Mouse (Mus musculus) liver, adult (tissue): Measurements from ENCODE around the gene Pik3c2g.

Source experiments
- GATA4 ChIP-seq: IDR thresholded peaks from 2 replicates; pipeline ENCODE4 v1.6.1; 2014; ENCODE audit warnings: mild to moderate bottlenecking, low read length; ENCODE audit not compliant: insufficient replicate concordance

Pik3c2g gene

DNA sequence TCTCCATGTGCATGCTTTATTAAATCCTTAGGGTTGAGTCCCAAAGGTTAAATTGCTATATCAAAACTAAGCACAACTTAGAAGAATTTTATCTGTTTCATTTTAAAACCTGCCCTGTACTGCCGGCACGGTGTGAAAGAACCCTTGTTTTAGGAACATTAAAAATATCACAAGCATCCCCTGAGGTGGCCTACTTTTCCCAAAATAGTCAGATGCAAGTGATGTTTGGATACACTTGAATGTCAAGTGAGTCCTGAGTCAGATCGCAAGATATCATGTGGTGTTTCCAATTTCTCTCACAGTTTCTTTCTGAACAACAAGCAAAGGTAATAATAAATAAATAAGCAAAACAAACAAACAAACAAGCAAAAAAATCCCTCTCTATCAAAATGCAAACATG, 177.4 kb downstream of the Pik3c2g start:
- no peak for TF ChIP-seq GATA4

DNA sequence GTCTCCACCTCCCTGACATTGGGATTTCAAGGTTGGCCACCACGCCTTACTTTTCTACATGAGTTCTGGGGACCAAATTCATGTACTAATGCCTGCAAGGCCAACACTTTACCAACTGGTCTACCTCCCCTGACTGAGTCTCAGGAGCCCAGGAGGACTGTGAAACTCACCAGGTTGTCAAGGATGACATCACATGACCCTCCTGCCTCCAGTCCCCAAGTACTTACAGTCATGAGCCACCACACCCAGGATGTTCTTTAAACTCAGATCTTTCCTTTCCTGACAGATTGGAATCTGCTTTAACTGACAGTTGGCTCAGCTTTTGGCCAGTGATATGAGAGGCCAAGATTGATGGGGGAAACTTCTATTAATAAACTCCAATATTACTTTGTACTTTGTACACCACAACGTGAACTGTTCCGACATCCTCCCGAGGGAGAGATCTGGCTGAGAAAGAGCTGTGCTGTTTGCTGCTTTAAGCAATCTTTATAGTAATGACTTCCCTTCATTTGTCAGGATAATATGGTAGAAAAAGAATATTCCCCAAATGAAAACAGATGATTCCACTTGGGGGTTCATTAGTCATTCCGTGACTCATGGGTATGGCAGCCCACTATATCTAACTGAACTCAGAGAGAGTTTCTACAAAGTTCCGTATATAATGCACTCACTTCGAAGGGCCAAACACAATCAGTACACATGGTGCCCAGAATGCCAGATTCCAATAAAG, 182.9 kb downstream of the Pik3c2g start:
- TF ChIP-seq GATA4: no peak

DNA sequence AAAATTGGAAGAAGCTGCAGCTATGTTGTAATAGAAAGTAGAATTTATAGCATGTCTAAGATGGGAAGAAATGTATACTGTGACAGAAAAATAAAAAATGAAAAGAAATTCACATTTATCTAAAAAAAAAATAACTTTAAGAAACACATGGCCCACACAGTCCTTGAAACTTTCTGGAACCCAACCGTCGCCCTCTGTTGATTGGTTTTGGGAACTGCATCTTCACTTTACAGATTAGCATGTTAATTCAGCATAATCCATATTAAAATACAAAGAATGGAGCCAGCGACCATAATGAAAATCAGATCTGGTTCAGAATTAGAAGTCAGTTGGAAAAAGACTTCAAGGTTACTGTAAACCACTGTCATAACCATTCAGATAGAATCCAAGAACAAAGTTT, 183.5 kb downstream of the Pik3c2g start:
- no peak for TF ChIP-seq GATA4

DNA sequence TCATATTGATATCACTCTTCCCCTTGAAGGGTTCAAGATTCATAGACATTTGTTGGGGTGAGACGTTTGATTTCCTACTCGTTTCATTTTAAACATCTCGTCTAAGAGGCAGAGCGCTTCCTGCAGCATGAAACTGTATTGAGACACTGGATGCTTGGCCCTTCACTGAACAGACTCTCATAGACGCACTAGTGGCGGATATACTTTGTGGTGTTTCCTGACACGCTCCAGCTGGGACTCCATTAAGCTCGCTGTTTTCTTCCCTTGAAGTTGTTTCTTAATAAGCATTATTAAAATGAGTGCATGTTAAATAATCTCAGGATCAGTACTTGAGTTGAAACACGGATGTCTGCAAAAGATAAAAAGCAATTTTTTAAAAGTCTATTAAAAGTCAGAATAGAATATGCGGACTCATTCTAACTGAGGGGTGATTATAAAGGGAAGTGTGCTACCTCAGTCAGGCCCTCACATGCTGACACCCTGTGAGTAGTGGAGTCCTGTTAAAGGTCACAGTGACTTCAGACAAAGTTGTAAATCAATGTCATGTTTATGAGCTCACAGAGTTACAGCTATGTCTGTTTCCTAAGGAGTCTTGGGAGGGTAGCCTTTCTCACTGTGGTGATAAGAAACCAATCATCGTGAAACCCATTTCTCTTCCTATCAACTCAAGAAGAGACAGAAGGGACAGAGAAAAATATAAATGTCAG, 190.7 kb downstream of the Pik3c2g start:
- TF ChIP-seq GATA4: no peak

DNA sequence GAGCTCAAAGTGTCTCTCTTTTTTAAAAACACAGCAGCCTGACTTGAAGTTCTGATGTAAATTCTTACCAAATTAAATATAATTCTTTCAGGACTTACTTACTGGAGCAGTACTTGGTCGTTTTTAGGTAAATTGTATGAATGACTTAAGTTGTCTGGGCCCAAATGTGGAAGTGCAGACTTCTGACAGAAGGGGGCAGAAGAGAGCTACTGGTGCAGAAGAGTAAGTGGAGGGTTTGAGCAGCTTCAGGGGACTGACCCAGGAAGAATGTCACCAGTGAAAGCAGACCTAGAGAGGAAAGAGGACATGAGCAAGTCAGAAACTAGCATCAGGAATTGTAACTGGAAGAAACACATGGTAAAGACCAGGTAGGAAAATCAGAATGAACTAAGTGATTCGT, 193.0 kb downstream of the Pik3c2g start:
- no peak for TF ChIP-seq GATA4

DNA sequence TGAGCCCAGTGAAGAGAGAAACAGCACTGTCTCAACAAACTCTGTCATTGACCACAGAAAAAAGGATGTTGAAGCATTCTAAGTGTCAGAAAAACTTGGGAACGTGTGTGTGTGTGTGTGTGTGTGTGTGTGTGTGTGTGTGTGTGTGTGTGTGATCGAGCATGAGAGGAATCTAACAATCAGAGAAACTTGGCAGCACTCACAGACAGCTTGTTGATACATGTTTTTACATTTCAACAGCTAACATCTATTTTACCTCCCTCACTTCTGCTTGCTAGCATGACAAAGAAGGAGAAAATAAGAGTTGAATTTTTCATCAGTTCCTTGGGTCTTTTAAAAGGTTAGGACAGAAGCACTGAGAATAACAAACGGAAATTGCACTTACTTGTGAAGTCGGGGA, 202.5 kb downstream of the Pik3c2g start:
- no peak for TF ChIP-seq GATA4

DNA sequence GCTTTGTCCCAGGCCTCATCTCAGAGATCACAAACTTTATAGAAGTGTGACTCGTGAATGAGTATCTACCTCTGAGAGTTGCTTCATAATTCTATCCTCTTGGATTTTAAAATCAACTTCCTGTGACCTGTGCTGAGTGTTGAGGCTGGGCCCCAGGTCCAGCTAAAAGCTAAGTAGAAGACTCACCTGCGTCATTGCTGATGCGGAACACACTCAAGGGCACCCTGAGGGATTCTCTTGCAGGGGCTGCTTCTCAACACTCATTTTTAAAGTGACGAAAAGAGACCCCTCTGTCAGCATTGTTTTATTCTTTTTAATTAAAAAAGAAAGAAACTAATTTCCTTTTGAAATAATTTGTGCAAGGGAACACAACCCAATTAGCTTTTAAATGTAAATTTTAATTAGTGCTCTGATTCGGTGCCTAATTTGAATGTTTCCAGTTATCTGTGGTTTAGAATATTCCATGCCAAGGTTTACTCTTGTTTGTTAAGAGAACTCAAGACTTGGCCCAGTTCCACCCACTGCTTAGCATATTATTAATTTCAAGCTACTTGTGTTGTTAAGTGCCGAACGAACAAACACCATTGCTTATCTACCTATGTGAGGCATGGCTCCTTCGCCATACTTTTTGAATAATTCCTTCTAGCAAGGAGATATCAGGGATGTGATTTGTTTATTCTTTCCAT, 212.7 kb downstream of the Pik3c2g start:
- TF ChIP-seq GATA4: no peak

DNA sequence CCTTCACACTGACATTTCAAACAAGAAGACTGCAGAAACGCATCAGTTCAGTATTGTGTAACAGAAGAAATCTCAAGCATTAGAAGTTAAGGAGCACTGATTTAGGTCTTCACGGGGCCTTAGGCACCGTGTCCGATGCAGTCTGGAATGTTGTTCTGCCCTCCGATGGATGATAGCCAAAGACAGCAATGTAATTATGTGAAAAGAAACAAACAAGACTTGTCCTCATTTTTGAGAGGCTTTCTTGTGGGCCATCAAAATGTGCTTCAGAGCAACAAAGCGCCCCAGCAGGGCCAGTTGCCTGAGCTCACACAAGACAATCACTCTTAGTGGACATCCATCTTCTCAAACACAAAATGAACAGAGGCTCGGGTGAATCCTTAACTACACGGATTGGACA, 234.9 kb downstream of the Pik3c2g start:
- TF ChIP-seq GATA4: no peak

DNA sequence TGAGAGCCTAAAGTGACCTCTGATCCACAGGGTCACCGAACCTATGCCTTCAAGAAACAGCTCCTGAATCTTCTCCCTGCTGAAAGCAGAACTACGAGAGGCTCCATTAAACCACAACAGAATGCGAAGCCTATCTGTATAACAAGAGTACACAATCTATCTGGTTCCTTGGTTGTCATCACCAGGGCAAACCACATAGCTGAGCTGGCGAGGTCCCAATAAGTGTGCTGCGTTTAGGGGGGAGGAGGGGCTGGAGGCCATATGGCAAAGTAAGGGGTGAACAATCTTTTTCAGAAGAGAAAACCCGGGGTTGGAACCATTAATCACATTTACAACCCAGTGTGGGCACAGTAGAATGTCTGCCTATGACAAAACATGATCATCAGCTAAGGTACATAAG, 251.2 kb downstream of the Pik3c2g start:
- no peak for TF ChIP-seq GATA4

DNA sequence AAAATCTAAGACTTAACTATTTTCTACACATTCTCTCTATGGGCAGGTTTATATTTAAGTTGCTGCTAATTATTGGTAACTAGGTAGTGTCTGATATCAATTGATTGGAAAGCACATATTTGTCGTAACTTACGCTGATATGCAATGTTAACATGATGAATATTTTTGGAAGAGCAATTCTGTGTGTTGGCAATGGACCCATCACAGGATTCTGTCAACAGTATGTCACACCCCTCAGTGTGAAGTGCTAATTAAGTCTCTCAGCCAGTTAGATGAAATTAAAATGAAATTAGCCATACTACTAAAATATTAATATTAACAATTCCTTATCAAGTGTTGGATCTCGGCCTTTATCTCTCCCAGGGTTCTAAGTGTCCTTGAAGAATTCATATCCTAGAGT, 251.7 kb downstream of the Pik3c2g start:
- no peak for TF ChIP-seq GATA4

DNA sequence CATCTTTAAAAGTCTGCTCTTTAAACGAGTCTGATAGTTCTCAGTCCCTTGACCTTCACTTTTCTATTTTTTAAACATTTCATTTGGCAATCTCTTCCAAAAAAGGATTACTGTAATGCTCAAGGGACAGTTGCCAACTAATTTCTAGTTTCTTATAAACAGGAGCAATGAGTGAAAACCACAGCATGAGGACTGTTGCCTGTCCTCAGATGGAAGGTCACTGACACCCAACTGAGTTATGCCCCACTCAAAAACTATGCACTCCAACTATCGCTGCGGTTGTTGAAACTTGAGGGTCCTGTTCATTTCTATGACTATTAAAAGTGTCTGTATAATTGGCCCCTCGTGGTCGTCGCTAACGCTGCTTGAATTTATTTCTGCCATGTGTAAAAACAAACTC, 252.9 kb downstream of the Pik3c2g start:
- TF ChIP-seq GATA4: no peak

DNA sequence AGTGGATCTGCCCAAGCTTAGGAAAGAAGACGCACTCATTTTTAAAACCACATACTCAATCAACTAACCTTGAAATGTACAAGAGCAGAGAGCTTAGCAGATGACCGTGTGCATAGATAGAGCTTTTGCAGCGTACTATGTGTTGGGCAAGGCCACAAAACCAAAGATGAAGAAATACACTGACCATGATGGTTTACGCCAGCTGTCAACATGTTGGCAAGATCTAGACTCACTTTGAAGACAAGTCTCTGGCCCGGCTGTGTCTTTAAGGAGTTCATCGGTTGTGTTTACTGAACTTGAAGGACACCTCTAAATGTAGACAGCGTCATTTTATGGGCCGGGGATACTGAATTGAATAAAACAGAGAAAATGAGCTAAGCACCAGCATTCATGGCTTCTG, 254.3 kb downstream of the Pik3c2g start:
- TF ChIP-seq GATA4: no peak

DNA sequence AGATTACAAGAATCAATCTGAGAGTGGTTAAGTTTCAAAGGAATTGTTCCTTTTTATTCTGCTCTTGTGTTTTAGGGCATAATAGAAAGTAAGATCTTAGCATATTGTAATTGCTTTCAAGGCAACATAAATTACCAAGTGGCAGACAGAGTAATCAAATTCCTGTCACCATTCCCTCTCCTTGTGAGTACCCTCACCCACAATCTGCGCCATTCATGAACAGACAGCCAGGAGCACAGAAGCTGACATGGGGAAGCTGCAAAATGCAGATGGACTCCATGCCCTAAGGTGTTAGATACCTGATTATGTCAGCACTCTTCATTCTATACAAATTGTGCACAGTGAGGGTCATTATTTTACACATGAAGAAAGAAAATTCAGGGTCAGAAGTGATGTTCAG, 255.6 kb downstream of the Pik3c2g start:
- TF ChIP-seq GATA4: no peak

DNA sequence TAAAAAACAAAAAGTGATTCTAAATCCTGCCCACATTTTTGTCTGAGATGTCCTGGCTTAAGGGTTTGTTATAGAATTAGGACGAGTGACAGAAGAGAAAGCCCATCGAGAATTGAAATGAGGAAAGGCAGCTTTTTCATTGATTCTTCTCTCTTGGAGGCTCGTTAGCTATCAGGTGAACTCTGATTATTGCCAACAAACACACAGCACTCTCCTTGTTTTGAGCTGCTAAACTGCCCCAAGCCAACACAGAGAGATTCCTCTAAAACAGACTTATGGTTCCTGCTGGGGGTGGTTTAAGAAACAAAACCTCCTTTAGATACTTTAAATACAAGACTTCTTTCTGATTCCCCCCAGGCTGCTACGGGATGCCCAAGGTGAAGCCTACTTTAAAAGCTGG, 256.5 kb downstream of the Pik3c2g start:
- no peak for TF ChIP-seq GATA4

DNA sequence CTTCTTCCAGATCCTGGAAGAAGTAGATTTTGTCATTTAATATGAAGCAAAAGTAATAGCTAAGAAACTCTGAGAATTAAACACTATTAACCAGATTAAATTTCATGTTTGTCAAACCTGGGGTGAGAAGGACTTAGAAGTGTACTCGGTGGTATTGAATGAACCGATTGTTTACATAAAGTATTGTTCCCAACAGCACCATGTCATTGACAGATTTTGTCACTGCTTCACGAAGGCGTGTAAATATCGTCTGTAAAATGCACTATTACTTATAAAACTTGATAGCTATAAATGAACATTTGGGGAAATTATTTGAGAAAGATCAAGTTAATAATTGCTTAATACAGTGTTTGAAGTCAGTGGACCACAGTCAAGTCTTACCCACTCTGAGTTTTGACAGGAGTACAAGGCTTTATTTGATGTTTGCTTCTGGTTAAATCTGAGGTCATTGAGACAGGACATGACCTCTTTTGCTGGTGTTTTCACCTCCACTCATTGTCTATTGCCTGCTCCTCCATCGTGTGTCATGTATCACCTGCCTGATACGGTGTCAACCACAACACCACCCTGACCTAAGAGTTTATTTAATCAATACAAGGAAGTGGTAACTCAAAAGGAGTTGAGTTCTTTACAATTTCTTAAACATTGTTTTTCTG, 260.0 kb downstream of the Pik3c2g start:
- no peak for TF ChIP-seq GATA4

DNA sequence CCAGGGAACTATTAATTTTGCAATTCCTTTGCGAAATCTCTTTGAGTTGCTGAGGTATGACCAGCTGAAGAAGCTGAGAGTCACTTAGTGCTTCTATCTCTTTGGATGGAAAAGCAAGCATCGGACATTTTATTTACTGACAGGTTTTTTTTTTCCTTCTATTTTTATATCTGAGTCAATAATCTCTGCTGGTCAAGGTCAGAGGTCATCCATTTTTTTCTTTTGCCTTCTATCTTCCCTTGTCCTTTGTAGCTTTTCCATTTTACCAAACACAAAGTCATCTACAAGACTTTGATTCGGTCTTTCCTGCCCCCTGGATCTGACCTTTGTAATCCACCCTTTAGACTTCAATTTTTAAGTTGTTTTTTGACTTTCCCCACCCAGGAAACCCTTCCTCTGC, 262.9 kb downstream of the Pik3c2g start:
- TF ChIP-seq GATA4: no peak
